Mouse (Mus musculus): Measurements from ENCODE around the gene Tmco5. TPM values are rescaled to one million over a fixed set of nuclear protein-coding genes. Genes with fewer than 3 reads are reported as not detected.
"Not testable (repeated sequence)": the region's sequence is repeated elsewhere in the genome, so short reads cannot be mapped to it uniquely, and the experiment has no call there.

The Tmco5 gene
- total RNA-seq, 2 experiments from 2014 or later, result not detected

- DNase-seq, result peak in 1 of 2 experiments; percentile 5
Observed at GRCm38 (mm10) chr2:116922580-116923500, 44.3 kb downstream of the Tmco5 start.

- DNase-seq, result no peak
Observed at GRCm38 (mm10) chr2:116923684-116924083, 45.2 kb downstream of the Tmco5 start.

GRCm38 (mm10) chr2:116924292-116924691, 45.8 kb downstream of the Tmco5 start:
- DNase-seq, result no peak

GRCm38 (mm10) chr2:116925230-116925629, 46.7 kb downstream of the Tmco5 start:
- no peak for DNase-seq

- peak; percentile 18 to 56 for DNase-seq
Observed at GRCm38 (mm10) chr2:116932218-116932617, 53.7 kb downstream of the Tmco5 start.

- DNase-seq, result not testable (repeated sequence)
Observed at GRCm38 (mm10) chr2:116934236-116934635, 55.7 kb downstream of the Tmco5 start.

GRCm38 (mm10) chr2:116934776-116935175, 56.3 kb downstream of the Tmco5 start:
- DNase-seq, result no peak

GRCm38 (mm10) chr2:116936371-116936770, 57.9 kb downstream of the Tmco5 start:
- no peak for DNase-seq

- DNase-seq, result no peak
Observed at GRCm38 (mm10) chr2:116937166-116937565, 58.7 kb downstream of the Tmco5 start.

GRCm38 (mm10) chr2:116941816-116942215, 63.3 kb downstream of the Tmco5 start:
- DNase-seq, result no peak

Other genes starting within 250 kb of the Tmco5 start
- gene Spred1, start 242.7 kb downstream of the Tmco5 start, total RNA-seq (2021), result 10 to 100 TPM; 13.6 to 14.4 TPM